Mouse (Mus musculus): ENCODE measurements around the gene Tbc1d16. TPM values are rescaled to one million over a fixed set of nuclear protein-coding genes. Genes with fewer than 3 reads are reported as not detected.

Gene Tbc1d16
- polyA plus RNA-seq, 1 experiment from 2014 or later: 15.0 TPM

DNA sequence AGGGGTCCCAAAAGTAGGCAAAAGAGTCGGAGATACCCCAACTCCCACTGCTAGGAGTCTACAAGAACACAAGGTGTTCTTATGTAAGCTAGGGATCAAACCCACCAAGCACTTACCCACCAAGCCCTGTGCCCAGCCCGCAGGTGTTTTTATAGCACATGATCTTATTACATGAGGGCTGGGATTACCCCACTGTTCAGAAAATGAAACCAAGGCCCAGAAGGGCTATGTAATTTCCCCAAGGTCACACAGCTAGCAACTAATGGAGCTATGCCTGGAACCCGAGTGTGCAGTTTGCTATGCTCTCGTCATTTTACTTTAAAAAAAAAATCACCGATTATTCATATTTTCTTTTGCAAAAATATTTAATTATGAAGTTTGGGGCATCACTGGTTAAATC is 68.2 kb downstream of the Tbc1d16 start:
- H3K9ac ChIP-seq: no peak overlapping the region
- no peak overlapping the region for H3K4me3 ChIP-seq (replicated peaks)
- peaks cover 6% of the 10 kb centered on the region; the same call in 1 of the 2 replicates for H3K27me3 ChIP-seq
- no peaks in the 10 kb centered on the region for H3K9me3 ChIP-seq (replicated peaks)
- WGBS: 88% methylated on average over 5 of the region's 5 CpGs
- peaks cover 72% of the 10 kb centered on the region for H3K4me1 ChIP-seq
- ATAC-seq (replicated peaks; ENCODE audit: low FRiP score): no peak
- peaks cover 4% of the 10 kb centered on the region; the same call in 1 of the 2 replicates for H3K36me3 ChIP-seq
- H3K27ac ChIP-seq: no peak overlapping the region
- 0 out of 2 replicates have a peak overlapping the region, but pooled peaks have one; percentile 34 for H3K4me2 ChIP-seq

DNA sequence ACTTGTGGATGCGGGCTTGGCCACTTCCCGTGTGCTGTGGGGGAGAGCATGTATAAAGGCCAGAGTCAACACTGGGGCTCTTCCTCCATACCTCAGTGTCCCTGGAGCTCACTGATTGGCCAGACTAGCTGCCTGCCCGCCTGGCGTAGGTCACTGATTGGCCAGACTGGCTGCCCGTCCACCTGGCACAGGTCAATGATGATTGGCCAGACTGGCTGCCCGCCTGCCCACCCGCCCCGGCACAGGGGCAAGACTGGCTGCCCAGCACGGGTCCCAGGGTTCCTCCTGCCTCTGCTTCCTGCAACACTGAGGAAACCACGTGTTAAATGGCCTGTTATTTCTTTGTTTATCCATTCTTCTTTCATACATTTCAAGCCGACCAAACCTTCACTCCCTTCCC is 68.8 kb downstream of the Tbc1d16 start:
- Histone ChIP-seq H3K27me3 (peaks cover 6% of the 10 kb centered on the region; the same call in 1 of the 2 replicates), H3K27ac (0 out of 2 replicates have a peak overlapping the region, but pooled peaks have one; percentile 32), H3K4me2 (peak overlapping the region; percentile 34), H3K4me1 (peaks cover 70% of the 10 kb centered on the region), H3K4me3 (replicated peaks) (no peak overlapping the region), H3K36me3 (peaks cover 9% of the 10 kb centered on the region), H3K9me3 (replicated peaks) (no peaks in the 10 kb centered on the region), H3K9ac (no peak overlapping the region)
- peak; percentile 68 for ATAC-seq (replicated peaks; ENCODE audit: low FRiP score)
- WGBS: 38% methylated on average over 11 of the region's 11 CpGs

DNA sequence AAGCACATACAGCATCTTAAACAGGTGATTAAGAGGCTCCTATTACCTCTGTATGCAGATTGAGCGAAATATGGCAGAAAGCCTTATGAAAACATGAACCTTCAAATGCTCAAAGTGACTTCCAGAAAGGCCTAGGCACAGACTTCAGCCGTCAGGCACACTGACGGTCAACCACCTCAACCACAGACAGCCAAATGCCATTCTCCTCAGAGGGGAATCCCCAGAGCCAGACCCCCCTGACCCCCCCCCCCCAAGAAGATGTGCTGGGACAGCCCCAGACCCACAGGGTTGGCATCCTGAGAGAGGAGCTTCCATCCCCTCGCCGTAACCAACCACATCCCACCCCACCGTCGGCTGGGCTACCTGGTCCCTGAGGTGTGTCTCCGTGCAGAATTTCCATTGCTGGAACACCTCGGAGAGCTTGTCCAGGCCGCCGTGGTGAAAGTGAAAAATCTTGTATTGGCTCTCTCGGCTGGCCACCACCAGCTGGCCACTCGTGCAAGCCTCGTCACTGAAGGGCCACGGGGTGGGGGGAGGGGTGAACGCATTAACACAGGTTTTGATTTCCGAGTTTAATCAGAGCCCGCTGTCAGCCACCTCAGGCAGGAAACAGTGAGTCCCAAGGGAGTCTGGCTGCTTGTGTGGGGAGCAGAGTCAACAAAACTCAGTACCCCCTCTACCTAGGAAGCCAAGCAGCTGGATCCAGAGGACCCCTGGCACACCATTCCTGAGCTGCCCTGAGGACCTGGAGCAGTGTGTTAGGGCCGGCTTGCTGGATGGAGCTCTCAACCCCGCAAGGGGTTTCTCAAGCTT is 70.7 kb downstream of the Tbc1d16 start:
- WGBS: 26% methylated on average over 20 of the region's 20 CpGs
- peaks cover 6% of the 10 kb centered on the region; the same call in 1 of the 2 replicates for H3K27me3 ChIP-seq
- peaks cover 22% of the 10 kb centered on the region for H3K36me3 ChIP-seq
- H3K27ac ChIP-seq: peak overlapping the region; percentile 63
- H3K4me3 ChIP-seq (replicated peaks): no peak overlapping the region
- H3K9me3 ChIP-seq (replicated peaks): no peaks in the 10 kb centered on the region
- H3K9ac ChIP-seq: 0 out of 2 replicates have a peak overlapping the region, but pooled peaks have one; percentile 7
- H3K4me2 ChIP-seq: peak overlapping the region; percentile 43
- H3K4me1 ChIP-seq: peaks cover 63% of the 10 kb centered on the region
- ATAC-seq (replicated peaks; ENCODE audit: low FRiP score): no peak

DNA sequence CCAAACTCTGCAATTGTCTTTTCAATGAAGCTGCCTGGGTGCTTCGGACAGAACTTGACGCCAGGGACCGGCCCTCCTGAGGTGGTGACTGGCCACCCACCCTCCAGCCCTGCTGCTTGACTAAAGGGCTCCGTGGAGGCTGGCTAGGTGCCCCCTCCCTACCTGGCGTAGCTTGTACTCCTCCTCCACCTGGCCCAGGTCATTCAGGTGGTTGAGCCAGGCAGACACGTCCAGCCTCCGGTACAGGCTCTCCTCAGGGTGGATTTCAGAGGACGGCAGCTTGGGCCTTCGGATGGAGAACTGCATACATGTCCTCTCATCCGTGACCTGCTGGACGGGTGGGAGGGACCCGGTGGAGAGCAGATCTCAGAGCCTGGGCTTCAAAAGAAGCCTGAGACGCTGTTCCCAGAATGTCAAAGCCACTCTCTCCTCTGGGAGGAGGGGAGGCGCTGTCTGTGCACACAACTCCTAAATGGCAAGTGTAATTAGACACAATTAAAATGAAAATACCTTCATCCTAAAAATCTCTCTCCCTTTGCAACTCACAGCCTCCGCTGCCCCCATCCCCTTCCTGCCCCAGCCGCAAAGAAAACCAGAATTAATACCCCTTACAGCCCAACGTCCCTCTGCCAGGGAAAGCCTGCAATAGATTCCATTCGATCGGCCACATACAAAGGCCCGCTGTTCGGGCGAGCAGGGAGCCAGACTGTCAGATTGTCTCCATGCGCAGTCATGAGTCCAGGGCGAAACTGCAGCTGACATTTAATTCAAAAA is 71.6 kb downstream of the Tbc1d16 start:
- H3K27ac ChIP-seq: peak overlapping the region; percentile 63
- H3K4me3 ChIP-seq (replicated peaks): 0 out of 2 replicates have a peak overlapping the region, but pooled peaks have one; percentile 0
- H3K9me3 ChIP-seq (replicated peaks): no peaks in the 10 kb centered on the region
- 0 out of 2 replicates have a peak overlapping the region, but pooled peaks have one; percentile 7 for H3K9ac ChIP-seq
- peak; percentile 68; the same call in 1 of the 2 replicates for ATAC-seq (replicated peaks; ENCODE audit: low FRiP score)
- 31% methylated on average over 24 of the region's 24 CpGs for WGBS
- H3K4me2 ChIP-seq: peak overlapping the region; percentile 43
- peaks cover 70% of the 10 kb centered on the region for H3K4me1 ChIP-seq
- peaks cover 6% of the 10 kb centered on the region; the same call in 1 of the 2 replicates for H3K27me3 ChIP-seq
- peaks cover 22% of the 10 kb centered on the region for H3K36me3 ChIP-seq

DNA sequence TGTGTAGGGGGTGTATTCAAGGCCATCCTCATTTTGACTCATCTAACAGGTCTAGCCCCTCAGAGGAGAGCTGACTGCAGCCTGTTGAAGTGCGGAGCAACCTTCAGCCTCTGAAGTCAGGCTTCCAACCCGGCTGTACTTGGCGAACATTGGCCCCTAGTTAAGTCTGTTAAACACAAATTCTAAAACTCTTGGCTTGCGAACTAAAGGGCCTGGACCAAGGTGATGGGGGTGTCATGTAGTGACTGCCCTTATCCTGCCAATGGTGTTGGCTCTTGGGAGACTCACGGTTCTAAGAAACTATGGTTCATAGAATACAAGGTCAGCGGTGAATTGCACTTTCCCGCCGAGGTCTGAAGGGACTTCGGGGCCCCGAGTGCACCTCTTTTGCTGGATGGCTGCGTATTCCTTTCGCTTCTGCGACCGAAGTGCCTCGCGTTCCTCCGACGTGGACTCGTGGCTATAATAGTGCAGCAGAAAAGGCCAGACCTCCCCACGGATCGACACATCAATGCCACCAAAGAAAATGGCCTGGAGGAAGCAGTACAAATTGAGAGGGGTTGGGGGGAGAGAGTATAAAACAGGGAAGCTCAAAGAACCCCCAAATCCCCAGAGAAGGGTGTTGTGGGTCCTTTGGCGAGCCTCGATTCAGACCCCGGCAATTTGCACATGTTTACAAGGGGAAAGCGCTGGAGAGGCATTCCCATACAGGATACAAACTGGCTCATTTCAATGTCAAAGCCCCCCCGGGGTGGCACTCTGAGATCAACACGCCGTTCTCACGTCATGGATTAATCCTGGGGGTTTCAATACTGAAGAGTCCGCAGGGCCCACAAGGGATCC is 72.4 kb downstream of the Tbc1d16 start:
- Histone ChIP-seq H3K27me3 (peaks cover 6% of the 10 kb centered on the region; the same call in 1 of the 2 replicates), H3K36me3 (peaks cover 26% of the 10 kb centered on the region), H3K27ac (peak overlapping the region; percentile 63), H3K4me3 (replicated peaks) (no peak overlapping the region), H3K4me1 (peaks cover 69% of the 10 kb centered on the region), H3K4me2 (no peak overlapping the region), H3K9me3 (replicated peaks) (no peaks in the 10 kb centered on the region), H3K9ac (no peak overlapping the region)
- WGBS: 54% methylated on average over 30 of the region's 30 CpGs
- no peak for ATAC-seq (replicated peaks; ENCODE audit: low FRiP score)

DNA sequence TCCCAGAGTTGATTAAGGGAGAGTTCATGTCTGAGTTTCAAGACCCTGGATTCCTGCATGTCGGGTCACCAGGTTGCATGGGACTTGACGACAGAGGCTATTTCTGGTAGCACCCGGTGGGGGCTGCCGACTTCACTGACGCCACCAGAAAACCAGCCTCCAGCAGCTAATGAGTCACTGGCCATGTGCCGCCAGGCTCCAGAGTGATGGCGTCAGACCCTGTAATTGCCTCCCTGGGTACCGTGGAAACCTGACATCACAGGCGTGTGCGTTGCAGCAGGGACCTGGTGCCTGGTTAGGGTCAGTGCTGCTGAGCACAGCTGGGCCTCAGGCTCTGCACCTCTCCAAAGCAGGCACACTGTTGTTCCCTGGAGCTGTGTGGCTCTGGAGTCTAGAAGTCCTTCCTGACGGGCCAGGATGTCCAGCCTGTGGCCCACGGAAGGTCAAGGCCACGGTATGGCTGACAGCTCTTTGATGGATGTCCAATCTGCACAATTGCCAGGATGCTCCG is 75.9 kb downstream of the Tbc1d16 start:
- Histone ChIP-seq H3K9me3 (replicated peaks) (no peaks in the 10 kb centered on the region), H3K4me2 (no peak overlapping the region), H3K4me1 (peaks cover 38% of the 10 kb centered on the region), H3K27me3 (0 out of 2 replicates have a peak, but pooled peaks cover 2% of the 10 kb centered on the region), H3K36me3 (peaks cover 61% of the 10 kb centered on the region), H3K4me3 (replicated peaks) (no peak overlapping the region), H3K27ac (peak overlapping the region; percentile 52), H3K9ac (no peak overlapping the region)
- WGBS: 27% methylated on average over 14 of the region's 14 CpGs
- ATAC-seq (replicated peaks; ENCODE audit: low FRiP score): no peak

DNA sequence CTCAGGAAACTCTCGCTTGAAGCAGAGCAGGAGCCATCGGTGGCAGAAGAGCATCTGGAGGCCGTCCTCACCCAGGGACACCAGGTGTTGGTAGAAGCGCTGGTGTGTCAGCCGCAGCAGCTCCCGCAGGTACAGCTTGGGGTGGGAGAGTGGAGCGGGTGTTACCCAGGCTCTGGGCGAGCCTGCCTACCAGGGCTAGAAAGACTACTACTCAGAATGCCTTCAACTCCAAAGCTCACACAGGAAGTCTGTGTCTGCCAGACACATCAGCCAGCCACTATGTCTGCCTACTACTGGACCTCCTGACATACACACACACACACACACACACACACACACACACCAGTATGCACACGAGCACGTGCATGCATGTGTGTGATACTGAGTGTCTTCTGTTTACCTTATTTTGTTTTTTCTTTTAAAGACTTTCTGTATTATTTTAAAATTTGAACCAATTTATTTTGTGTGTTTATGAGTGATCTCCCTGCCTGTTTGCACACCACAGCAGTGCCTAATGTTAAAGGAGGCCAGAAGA is 77.2 kb downstream of the Tbc1d16 start:
- no peak for ATAC-seq (replicated peaks; ENCODE audit: low FRiP score)
- 86% methylated on average over 10 of the region's 10 CpGs for WGBS

DNA sequence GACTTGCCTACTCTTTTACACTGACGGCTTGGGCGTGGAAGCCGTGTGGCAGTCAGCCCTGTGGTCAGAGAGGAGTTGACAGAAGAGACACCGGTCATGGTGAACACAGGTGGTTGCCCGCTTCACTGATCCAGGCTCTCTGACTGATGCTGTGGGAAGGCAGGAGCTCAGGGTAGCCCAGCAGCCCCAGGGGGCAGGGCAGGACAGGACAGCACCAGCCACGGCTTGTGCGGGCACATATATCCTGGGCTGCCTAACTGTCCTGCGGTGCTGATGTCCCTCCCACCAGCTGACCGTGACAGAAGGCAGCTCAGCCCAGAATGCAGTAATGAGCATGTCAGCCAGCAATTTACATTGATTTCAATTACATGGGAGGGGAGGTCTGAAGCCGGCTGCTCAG is 77.9 kb downstream of the Tbc1d16 start:
- Histone ChIP-seq H3K9me3 (replicated peaks) (no peaks in the 10 kb centered on the region), H3K4me1 (peaks cover 30% of the 10 kb centered on the region), H3K4me2 (no peak overlapping the region), H3K9ac (no peak overlapping the region), H3K36me3 (peaks cover 62% of the 10 kb centered on the region), H3K27ac (no peak overlapping the region), H3K4me3 (replicated peaks) (no peak overlapping the region), H3K27me3 (no peaks in the 10 kb centered on the region)
- WGBS: 66% methylated on average over 10 of the region's 10 CpGs
- ATAC-seq (replicated peaks; ENCODE audit: low FRiP score): no peak

More for the DNA sequence above, 77.2 kb downstream of the Tbc1d16 start:
- Histone ChIP-seq H3K9ac (no peak overlapping the region), H3K27ac (no peak overlapping the region), H3K9me3 (replicated peaks) (no peaks in the 10 kb centered on the region), H3K4me2 (no peak overlapping the region), H3K36me3 (peaks cover 62% of the 10 kb centered on the region), H3K4me3 (replicated peaks) (no peak overlapping the region), H3K4me1 (peaks cover 29% of the 10 kb centered on the region), H3K27me3 (0 out of 2 replicates have a peak, but pooled peaks cover 2% of the 10 kb centered on the region)

DNA sequence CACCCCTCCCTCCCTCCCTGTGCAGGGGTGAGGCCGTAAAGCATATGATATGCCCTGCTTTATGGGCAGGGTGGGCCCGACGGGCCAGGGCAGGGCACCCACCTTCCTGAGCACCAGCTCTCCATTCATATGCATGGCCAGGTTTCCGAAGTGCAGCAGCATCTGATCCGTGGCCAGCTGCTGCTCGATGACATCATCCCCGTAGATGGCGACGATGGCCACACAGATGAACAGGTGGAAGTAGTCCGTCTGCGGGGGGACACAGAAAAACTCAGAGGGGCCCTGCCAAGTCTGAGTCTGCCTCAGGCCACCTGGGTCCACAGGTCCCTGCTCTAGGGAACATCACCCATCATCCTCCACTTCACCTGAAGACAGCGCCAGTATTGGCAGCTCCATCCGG is 79.5 kb downstream of the Tbc1d16 start:
- no peaks in the 10 kb centered on the region for H3K9me3 ChIP-seq (replicated peaks)
- H3K27ac ChIP-seq: no peak overlapping the region
- H3K9ac ChIP-seq: no peak overlapping the region
- peaks cover 46% of the 10 kb centered on the region for H3K4me1 ChIP-seq
- no peak overlapping the region for H3K4me3 ChIP-seq (replicated peaks)
- peaks cover 46% of the 10 kb centered on the region for H3K36me3 ChIP-seq
- no peaks in the 10 kb centered on the region for H3K27me3 ChIP-seq
- no peak for ATAC-seq (replicated peaks; ENCODE audit: low FRiP score)
- WGBS: 85% methylated on average over 13 of the region's 13 CpGs
- H3K4me2 ChIP-seq: no peak overlapping the region

DNA sequence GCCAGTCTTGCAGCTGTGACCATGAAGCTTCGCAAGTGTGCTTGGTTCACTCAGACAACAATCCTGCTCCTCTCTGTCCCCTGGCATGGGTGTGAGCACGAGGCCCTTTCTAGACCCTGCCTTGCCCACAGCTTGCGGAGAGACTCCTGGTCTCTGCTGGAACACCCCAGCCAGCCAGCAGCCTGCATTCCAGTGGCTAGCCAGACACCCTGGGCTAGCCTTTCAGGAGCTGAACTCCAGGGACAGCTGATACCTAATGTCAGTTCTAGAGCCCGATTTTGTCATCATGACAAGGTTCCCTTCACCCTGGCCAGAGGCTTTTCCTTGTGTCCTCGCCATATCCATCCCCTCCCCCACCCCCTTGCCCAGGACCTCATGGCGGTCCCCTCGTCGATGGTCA is 81.1 kb downstream of the Tbc1d16 start:
- Histone ChIP-seq H3K9ac (no peak overlapping the region), H3K27ac (no peak overlapping the region), H3K4me3 (replicated peaks) (no peak overlapping the region), H3K27me3 (no peaks in the 10 kb centered on the region), H3K4me1 (peaks cover 50% of the 10 kb centered on the region), H3K9me3 (replicated peaks) (no peaks in the 10 kb centered on the region), H3K4me2 (no peak overlapping the region), H3K36me3 (peaks cover 40% of the 10 kb centered on the region)
- no peak for ATAC-seq (replicated peaks; ENCODE audit: low FRiP score)
- WGBS: 89% methylated on average over 8 of the region's 8 CpGs

DNA sequence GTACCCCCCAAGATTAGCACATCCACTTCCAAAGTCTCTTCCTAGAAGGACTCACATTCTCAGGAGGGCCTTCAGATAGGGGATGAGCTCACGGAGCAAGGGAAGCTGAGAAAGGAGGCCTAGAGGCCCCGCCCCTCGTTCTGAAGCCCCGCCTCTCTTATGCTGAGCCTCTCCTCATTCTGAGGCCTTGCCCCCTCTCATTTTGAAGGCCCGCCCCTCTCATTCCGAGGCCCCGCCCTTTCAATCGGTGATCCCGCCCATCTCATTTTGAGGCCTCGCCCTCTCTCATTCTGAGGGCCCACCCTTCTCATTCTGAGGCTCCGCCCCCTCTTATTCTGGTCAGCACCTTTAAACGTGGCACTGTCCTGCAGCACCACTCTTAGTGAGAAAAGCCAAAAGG is 82.2 kb downstream of the Tbc1d16 start:
- H3K36me3 ChIP-seq: peaks cover 38% of the 10 kb centered on the region
- H3K27me3 ChIP-seq: no peaks in the 10 kb centered on the region
- H3K9ac ChIP-seq: no peak overlapping the region
- no peaks in the 10 kb centered on the region for H3K9me3 ChIP-seq (replicated peaks)
- no peak overlapping the region for H3K4me2 ChIP-seq
- ATAC-seq (replicated peaks; ENCODE audit: low FRiP score): no peak
- no peak overlapping the region for H3K4me3 ChIP-seq (replicated peaks)
- peaks cover 45% of the 10 kb centered on the region for H3K4me1 ChIP-seq
- 37% methylated on average over 12 of the region's 12 CpGs for whole genome bisulfite sequencing
- no peak overlapping the region for H3K27ac ChIP-seq

Data from kidney, embryonic 15.5 days (tissue).